Mouse (Mus musculus): ENCODE measurements around the gene Csrp3.

- TF ChIP-seq CTCF (IDR thresholded peaks at IDR 0.05; ENCODE audit: borderline replicate concordance, control insufficient read depth, extremely low read depth, insufficient read depth, low read length, poor library complexity) (no peak), POLR2A (IDR thresholded peaks at IDR 0.05; ENCODE audit: control insufficient read depth, extremely low read depth, insufficient read depth, low read length, poor library complexity) (no peak)
Measured at GRCm38 (mm10) chr7:48895475-48895874, 47.6 kb upstream of the Csrp3 start.
